Mouse (Mus musculus) CD8-positive naive resting alpha-beta T cell, adult 2 months (primary cell): ENCODE results near the gene Kat5.
A peak's percentile ranks its signal among the peaks of the same experiment; 100 is the strongest.

Source experiments
- DNase-seq, 2 experiments: peaks; one replicate each; pipeline ENCODE4 v3.0.0; 2022; ENCODE audit warnings: low read depth in 2 of 2, low spot score in 2 of 2

Kat5 gene

DNA sequence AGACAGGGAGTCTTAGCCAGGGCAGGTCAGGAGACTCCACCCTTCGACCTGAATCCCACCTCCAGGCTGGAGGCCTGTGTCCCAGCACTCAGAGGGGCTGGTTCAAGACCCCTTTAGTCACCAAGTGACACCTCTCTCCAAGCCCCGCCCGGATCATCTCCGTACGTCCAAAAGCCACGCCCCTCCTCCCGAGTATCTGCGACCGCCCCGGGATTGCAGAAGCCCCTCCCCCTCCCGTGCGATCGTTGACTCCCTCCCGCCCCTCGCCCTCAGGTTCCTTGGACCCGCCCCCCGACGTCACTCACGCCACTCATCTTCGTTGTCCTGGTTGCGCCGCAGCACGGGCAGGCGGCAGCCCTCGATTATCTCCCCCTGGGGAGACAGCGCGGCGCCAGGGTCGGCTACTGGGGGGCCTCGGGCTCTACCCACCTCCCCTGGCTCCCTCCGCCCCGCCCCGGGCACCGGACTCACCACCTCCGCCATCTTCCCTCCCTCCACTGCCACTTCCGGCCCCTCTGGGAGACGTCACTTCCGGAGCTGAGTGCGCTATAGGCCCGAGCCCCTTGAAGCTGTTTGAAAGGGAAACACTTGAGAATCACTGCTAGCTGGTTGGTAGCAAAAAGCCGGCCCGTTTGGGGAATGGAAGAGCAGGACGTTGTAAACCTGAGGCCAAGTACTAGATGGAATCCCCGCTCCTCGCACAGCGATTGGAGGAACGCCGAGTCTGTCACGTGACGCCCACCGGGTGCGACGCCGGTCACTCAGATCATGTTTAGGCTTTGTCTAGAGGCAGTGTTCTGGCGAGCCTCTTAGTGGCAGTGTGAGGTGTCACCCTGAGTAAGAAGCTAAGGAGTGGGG is at the start of gene Kat5:
Kat5 (minus strand) TSS at position 691 of the 858 bp plus-strand sequence.
- DNase-seq, result peak; percentile 87 to 91

DNA sequence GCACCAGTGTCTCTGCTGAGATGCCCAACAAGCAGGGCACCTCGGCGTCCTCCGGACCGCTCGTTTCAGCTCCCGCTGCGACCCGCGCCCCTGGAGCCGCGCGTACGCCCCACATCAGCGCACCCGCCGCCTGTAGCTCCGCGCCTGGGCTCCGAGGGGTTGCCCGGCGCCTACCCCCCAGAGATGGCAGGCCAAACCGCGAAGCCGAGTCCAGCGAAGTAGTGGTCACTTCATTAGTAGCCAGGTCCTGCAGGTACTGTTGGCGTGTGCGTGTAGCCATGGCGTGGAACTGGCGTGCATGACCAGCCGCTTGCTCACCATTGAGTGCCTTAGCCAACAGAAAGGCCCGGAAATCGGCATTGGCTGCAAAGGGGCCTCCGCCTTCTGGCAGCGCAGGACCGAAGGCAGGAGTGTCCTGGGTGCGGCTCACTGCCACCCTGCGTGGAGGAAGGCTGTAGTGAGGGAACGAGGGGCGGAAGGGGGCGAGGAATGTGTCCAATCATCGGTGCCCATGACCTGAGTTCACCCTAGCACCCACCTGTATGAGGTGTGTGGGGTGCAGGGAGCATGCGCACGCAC is 44.8 kb upstream of the Kat5 start:
- no peak for DNase-seq

DNA sequence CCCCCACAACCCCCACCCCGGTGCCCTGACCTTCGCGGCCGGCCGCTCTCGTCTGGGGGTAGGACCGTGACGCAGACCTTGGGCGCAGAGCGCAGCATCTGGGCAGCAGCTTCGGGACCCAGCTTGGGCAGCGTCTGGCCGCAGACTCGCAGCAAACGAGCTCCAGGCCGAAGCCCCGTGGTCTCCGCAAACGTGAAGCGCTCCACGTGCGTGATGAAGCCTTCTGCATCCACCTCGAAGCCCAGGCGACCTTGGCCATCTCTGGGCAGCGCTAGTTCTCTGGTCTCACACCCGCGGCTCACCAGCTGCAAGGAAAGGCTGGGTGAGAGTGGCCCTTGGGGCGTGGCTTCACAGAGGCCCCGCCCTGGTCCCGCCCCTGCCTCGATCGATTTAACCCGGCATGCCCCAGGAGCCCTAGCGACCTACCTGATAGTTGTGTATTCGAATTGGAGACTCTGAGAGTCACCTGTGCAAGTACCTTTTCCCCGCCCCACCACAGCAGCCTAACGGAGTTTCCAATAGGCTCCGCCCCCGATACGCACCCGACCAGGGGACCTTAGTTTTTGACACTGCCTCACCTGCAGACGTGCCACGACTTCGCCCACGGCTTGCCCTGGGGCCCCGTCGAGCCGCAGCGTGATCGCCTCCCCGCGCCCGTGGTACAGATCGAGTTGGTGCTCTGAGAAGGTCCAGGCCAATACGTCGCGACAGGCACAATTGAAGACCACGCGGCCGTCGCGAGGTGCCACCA is 44.1 kb upstream of the Kat5 start:
- DNase-seq, result no peak

DNA sequence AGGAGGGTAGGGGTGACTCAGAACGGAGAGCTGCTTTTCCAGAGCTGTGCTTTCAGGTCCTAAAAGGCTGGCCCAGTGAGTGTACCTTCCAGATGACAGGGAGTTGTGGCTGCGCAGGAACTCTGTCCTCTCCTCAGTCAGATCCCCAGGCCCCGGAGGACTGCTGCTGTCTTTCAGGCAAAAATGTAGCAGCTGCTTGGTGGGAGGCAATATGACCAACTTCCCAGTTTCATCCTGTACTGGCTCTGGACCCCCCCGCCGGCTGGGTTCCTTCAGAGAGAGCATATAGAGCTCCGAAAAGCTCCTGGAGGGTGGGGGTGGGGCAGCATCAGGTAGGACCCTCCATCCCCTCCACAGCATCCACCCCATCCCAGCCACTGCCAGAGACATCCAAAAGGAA is 42.5 kb upstream of the Kat5 start:
- DNase-seq, result no peak

DNA sequence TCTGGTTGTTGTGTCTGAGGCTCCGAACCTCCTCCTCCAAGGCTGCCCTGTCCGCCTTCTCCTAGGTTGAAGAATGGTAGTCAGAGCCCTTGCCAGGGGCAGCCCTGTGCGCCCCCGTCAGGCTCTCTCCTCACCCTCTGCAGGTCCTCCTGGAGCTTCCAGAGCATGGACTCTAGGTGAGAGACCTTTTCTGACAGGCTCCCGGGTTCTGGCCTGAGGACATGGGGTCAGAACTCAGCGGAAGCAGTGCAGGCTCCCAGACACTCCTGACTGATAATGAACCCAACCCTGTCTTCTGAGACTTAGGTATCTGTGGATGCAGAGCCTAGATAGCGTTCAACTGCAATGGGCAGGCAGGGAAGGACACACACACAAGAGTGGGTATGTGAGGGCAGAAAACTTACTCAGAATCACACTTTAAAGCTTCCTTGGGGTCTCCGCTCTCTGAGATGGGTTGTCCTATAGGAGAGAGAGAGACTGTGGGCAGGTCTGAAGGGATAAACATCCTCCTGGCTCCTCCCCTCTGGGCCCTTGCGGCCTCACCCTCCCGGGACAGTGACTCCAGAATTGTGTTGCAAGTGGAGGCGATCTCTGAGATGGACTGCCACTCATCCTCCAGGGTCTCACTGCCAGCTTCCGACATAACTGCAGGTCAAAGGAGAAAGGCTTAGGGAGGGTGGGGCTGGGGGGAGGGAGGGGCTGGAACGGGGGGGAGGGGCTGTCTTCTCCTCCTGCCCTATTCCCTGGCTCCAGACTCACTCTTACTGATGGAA is 41.7 kb upstream of the Kat5 start:
- no peak for DNase-seq

DNA sequence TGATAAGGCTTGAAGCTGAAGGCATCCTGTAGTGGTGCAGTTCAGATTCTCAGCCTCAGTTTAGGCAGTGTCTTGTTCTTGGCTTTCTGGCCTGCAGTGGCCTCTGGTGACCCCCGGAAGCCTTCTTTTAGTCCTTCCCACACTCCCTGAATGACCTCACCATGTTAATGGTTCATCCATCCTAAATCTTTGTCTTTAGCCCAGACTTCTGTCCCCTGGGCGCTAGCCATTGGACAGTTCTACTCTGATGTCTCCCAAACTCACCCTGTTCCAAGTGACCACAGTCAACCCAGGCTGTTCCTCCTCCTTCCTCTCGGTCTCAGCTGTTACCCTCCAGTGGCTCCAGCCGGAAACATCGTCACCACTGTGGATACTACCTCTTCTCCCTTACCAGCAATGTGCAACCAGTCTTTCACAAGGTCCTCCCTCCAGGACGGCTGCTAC is 39.3 kb upstream of the Kat5 start:
- DNase-seq, result no peak

DNA sequence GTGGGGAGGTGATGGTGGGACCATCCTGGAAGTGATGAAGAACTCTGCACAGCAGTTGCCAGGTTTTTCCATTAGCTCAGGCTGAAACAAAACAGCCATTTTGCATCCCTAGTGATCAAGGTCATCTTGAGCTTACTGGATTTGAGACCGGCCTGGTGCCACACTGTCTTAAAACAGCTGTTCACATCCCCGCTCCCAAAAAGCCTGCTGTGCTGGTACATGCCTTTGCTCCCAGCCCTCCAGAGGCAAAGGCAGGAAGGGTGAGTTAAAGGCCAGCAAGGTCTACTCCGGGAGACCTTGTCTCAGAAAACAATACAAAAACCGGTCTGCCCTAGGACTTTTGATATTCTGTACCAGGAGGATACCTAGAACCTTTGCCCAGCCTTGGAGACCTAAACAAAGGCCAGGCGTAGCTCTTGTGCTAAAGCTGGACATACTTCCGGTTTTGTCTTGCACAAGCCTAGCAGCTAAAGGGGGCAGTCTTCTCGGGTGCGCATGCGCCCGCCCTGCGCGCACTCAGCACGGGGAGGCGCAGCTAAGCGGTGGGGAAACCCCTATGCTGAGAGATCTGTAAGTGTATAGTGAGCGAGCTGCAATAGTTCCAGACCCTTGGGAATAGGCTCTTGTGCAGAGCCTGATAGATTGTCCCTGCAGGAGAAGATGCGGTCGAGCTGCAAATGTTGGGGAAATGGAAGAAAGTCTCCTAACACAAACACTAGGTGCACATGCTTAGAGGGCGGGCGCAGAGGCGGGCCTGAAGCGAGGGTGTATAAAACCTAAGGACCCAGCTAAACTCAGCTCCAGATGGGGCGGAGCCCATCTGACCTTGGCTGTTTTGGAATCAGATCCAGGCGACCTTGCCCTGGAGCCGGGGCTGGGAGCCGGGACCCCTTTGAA is 38.6 kb upstream of the Kat5 start:
- peak; percentile 76 to 78 for DNase-seq

DNA sequence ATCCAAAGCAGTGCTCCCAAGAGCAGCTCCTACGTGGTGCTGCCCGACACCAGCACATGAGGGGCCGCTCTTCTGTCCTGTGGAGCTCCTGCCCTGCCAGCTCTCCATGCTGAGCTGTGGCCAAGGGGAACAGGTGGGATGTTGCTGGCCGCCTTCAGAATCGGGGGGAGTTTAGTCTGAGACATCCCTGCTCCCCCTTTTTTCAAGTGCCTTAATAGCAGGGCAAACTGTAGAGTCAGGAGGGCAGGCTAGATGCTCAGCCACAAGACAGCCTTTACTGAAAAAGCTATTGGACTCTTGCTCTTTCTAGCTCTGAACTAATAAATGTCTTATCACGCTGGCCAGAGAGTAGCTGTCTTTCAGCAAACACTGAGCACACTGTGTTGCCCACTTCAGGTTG is 37.8 kb upstream of the Kat5 start:
- no peak for DNase-seq

DNA sequence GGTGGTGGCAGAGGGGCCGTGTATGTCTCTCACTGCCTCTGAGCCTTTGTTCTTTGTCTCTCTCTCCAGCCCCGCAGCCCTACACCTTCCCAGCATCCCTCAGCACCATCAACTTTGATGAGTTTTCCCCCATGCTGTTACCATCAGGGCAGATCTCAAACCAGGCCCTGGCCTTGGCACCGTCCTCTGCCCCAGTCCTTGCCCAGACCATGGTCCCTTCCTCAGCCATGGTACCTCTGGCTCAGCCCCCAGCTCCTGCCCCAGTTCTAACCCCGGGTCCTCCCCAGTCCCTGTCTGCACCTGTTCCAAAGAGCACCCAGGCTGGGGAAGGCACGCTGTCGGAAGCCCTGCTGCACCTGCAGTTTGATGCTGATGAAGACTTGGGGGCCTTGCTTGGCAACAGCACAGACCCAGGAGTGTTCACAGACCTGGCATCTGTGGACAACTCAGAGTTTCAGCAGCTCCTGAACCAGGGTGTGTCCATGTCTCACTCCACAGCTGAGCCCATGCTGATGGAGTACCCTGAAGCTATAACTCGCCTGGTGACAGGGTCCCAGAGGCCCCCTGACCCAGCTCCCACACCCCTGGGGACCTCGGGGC is 36.8 kb upstream of the Kat5 start:
- DNase-seq, result no peak

DNA sequence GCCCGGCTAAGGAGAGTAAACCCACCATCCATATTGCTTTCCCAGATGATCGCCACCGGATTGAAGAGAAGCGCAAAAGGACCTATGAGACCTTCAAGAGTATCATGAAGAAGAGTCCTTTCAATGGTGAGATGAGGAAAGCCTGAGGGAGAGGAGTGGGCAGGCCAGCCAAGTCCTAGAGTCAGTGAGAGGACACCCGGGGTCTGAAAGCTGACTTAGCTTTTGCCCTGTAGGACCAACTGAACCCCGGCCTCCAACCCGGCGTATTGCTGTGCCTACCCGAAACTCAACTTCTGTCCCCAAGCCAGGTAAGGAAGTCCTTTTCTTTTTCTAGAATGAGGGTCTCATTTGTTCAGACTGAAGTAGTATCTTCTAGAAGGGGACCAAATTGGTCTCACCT is 35.2 kb upstream of the Kat5 start:
- no peak for DNase-seq

DNA sequence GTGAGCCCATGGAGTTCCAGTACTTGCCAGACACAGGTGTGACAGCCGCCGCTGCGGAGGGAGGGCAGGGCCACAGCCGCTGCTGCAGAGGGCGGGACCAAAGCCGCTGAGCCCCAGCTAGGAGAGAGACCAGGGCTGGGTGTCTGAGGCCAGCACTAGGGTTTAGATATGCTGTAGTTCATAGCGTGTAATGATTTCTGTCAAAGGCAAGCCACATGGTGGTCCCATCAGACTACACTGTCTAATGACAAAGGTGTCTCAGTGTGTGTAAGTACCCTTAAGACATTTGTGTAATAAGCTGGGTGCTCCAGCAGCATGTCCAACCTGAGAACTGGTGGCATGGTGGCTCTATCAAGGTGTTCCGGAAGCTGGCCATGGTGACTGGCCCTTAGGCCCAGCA is 31.6 kb upstream of the Kat5 start:
- no peak for DNase-seq

DNA sequence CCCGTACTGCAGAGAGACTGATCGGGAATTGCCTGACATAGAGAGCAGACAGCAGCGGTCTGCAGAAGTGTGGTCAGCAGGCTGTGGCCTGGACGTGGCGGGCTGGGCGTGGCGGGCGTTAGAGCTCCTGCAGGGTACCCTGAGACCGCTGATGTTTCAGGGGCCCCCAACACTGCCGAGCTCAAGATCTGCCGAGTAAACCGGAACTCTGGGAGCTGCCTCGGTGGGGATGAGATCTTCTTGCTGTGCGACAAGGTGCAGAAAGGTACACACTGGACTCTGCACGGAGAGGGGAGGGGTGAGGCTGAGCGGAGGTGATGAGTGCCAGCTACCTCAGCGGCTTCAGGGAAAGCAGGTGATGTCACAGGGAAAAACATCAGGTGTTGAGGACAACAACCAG is 31.0 kb upstream of the Kat5 start:
- DNase-seq, result no peak

DNA sequence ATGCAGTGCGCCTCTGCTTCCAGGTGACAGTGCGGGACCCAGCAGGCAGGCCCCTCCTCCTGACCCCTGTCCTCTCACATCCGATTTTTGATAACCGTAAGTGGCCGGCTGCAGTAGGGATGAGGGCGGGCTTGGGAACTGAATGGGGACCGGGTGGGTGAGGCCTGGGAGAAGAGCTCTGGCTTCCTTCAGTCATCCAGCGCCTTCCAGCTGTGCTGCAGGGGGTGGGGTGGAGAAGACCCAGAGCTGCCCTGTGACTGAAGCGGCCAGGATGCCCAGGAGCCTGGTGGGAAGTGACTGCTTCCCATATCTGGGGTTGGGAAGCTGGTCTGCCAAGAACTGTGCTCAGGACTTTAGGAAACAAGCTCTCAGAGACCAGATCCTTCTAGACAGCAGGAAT is 30.3 kb upstream of the Kat5 start:
- no peak for DNase-seq

DNA sequence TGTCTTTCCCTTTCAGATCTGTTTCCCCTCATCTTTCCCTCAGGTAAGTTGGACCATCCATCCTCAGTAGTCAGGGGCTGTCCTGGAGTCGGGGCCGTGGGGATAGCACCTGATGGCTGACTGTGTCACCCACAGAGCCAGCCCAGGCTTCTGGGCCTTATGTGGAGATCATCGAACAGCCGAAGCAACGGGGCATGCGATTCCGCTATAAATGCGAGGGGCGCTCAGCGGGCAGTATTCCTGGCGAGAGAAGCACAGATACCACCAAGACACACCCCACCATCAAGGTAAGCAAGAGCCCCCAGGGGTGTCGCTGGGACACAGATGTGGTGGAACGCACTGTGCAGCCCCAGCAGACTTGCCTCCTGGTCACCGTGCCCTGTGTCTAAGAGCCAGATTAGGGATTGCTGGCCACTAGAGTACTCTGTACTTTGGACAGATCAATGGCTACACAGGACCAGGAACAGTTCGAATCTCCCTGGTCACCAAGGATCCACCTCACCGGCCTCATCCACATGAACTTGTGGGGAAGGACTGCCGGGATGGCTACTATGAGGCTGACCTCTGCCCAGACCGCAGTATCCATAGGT is 28.5 kb upstream of the Kat5 start:
- no peak for DNase-seq

DNA sequence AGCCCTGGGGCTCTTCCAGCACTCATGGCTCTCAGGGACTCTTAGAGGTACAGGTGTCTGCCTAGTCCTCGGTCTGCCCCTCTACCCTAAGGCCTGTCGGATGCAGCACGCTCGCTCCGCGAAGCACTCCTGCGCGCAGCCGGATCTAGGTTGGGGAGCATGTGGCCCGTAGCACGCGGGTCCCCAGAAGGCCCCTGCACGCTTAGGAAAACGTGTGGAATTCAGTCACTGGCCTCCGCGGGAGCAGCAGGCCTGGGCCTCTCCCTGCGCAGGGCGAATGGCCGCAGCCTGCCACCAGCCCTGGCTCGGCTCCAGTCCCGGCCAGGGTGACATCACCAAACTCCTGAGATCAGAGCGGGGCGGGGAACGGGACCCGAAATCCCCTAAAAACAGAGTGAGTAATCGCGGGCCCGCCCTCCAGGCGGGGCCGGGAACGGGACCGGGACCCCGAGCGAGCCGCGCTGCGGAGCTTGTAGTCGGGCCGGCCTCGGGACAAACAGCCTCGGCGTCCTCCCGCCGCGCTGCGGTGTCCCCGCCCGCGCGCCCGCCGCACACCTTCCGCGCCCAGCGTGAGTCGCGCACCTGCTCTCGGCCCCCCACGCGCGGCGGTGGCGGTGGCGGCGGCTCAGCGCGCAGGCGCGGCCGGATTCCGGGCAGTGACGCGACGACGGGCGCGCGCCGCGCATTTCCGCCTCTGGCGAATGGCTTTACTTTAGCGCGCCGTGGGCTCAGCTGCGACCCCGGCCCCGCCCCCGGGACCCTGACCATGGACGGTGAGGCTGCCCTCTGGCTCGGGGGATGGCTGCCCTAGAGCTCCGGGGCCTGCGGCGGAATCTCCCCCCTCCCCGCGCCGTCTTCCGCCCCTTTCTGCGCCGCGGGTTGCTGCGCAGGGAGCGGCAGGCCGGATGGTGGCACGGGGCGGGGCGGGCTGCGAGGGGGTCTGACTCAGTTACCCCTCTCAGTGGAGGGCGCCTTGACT is 27.3 kb upstream of the Kat5 start, which contains the start of gene Rela:
Rela (plus strand) TSS at position 415 of the 979 bp plus-strand sequence.
- peak; percentile 78 to 83 for DNase-seq

DNA sequence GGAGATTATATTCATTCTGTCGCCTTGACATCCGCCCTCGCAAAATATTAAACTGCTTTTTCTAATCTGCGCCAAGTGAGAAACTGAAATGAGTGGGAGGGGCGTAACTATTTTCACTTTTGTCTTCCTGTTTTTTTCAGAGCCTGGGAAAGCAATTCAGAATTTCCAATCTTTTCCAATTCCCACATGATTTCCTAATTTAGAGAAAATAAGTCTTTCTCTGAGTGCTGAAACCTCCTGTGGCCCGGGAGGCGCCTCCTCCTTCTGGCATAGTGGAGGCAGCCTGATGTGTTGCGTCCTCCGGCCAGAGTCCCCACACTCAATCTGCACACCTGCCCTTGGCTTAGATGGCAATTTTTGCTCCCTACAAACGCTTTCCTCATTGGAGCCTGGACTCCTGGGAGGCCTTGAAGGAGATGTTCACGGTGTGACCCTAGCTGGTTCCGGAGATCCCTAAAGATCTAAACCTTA is 26.6 kb upstream of the Kat5 start:
- no peak for DNase-seq

DNA sequence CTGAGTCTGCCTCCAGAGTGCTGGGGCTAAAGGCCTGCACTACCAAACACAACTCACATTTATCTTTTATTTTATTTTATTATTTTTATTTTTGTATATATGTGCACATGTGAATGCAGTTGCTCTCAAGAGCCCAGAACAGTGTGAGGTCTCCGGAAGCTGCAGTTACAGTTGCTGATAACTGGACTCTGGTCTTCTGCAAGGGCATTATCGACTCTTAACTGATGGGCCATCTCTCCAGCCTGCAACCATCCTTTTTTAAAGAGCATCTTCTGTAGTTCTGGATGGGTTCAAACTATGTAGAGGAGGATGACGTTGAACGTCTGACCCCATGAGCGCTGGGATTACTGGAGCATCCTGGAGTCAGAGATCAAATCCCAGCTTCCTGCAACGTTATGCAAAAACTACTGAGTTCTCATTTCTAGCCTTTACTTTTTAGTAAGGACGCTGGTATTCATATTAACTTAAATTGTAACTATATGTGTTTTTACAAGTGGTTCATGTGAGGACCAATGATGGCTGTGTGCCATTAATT is 26.1 kb upstream of the Kat5 start:
- no peak for DNase-seq

DNA sequence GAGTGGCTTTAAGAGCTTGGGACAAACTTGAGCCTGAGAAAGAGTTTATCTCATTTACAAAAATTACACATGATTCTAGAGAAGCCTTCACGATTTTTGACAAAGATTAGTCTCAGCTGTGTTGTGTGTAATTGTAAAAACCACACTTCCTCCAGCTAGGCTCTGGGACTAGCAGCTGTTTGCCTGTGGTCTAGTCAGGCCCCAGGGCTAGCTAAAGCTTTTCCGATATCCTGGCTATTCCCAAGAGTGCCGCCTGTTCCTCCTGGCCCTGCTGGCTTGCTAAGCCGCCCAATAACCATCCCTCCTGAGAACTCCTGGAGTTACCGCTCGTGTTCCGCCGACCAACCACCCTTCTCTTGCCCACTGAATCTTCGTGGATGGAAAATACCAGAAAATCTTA is 22.1 kb upstream of the Kat5 start:
- DNase-seq, result no peak
